ENCODE assay signal across 7 mouse cellular contexts in genomic region chr11:65820280-65820679, GRCm38 (mm10). TPM values are rescaled to one million over a fixed set of nuclear protein-coding genes. Genes with fewer than 3 reads are reported as not detected.
DNase-seq lines count a peak whose midpoint lies in the region; ATAC-seq and TF ChIP-seq lines count a peak whose summit lies in the region.

No protein-coding gene starts in this region.

- ATAC-seq in intestine, embryonic 16.5 days = peak; percentile 58
- ATAC-seq in midbrain, embryonic 16.5 days = peak; percentile 54; the same call in 1 of the 2 replicates

- no peak overlapping the region for H3K27ac ChIP-seq in cortical plate, adult 2 months (ENCODE audit: insufficient read depth, low read length)
- H3K27ac ChIP-seq in intestine, embryonic 16.5 days (ENCODE audit: low read length) = no peak overlapping the region
- H3K27ac ChIP-seq in midbrain, embryonic 16.5 days (ENCODE audit: low read length) = no peak overlapping the region

- H3K9me3 ChIP-seq in intestine, embryonic 16.5 days (ENCODE audit: control insufficient read depth, low read length) = no peaks in the 10 kb centered on the region
- H3K9me3 ChIP-seq in midbrain, embryonic 16.5 days (replicated peaks; ENCODE audit: control insufficient read depth, low read length, poor library complexity, severe bottlenecking) = no peaks in the 10 kb centered on the region

- peak; percentile 50 for TF ChIP-seq CTCF in cortical plate, adult 2 months (IDR thresholded peaks at IDR 0.05; ENCODE audit: extremely low read depth, insufficient read depth, low read length)

- DNase-seq in left cerebral cortex, postnatal 4 days = peak; percentile 18
- no peak for DNase-seq in left cerebral cortex, adult 11 months (ENCODE audit: low spot score)
- no peak for DNase-seq in spleen, postnatal 36 days (ENCODE audit: low spot score in 2 of 2)
- DNase-seq in adrenal gland, postnatal 4 days (ENCODE audit: low spot score in 2 of 2) = no peak

- H3K4me2 ChIP-seq in intestine, embryonic 16.5 days (ENCODE audit: low read depth, low read length) = no peak overlapping the region
- H3K4me2 ChIP-seq in midbrain, embryonic 16.5 days (ENCODE audit: low read length) = no peak overlapping the region

- intact Hi-C loops in left cerebral cortex, postnatal 4 days (cut with DNase I) = loop anchor here (2.0 to 5.0 kb wide), 2 partner anchors 707 to 1201 kb away; partner anchors contain the start of gene Shisa6

- TF ChIP-seq POLR2A in cortical plate, adult 2 months (IDR thresholded peaks at IDR 0.05; ENCODE audit: extremely low read depth, insufficient read depth, low read length) = no peak

- no peaks in the 10 kb centered on the region for H3K27me3 ChIP-seq in intestine, embryonic 16.5 days (replicated peaks; ENCODE audit: control insufficient read depth, insufficient read depth, low read length)
- H3K27me3 ChIP-seq in midbrain, embryonic 16.5 days (ENCODE audit: control insufficient read depth, insufficient read depth, low read depth, low read length) = no peaks in the 10 kb centered on the region

- H3K36me3 ChIP-seq in intestine, embryonic 16.5 days (ENCODE audit: control insufficient read depth, insufficient read depth, low read length) = peaks cover 11% of the 10 kb centered on the region; the same call in 1 of the 2 replicates
- H3K36me3 ChIP-seq in midbrain, embryonic 16.5 days (ENCODE audit: control insufficient read depth, insufficient read depth, low read length) = peaks cover 2% of the 10 kb centered on the region

- H3K9ac ChIP-seq in intestine, embryonic 16.5 days (ENCODE audit: low read depth, low read length) = no peak overlapping the region
- no peak overlapping the region for H3K9ac ChIP-seq in midbrain, embryonic 16.5 days (ENCODE audit: low read depth, low read length)

- 73% methylated on average over 5 of the region's 5 CpGs for WGBS in intestine, embryonic 16.5 days
- 65% methylated on average over 5 of the region's 5 CpGs for WGBS in midbrain, embryonic 16.5 days

- H3K4me1 ChIP-seq in cortical plate, adult 2 months (ENCODE audit: control insufficient read depth, insufficient read depth, low read length) = no peaks in the 10 kb centered on the region
- no peaks in the 10 kb centered on the region for H3K4me1 ChIP-seq in intestine, embryonic 16.5 days (ENCODE audit: control insufficient read depth, insufficient read depth, low read length)
- H3K4me1 ChIP-seq in midbrain, embryonic 16.5 days (ENCODE audit: control insufficient read depth, insufficient read depth, low read length) = no peaks in the 10 kb centered on the region

- H3K4me3 ChIP-seq in cortical plate, adult 2 months (ENCODE audit: insufficient read depth, low read length) = no peak overlapping the region
- no peak overlapping the region for H3K4me3 ChIP-seq in intestine, embryonic 16.5 days (ENCODE audit: low read length)
- H3K4me3 ChIP-seq in midbrain, embryonic 16.5 days (ENCODE audit: low read depth, low read length) = no peak overlapping the region

RNA-seq across cellular contexts. Expression of gene Zkscan6, which starts 13.3 kb away (rescaled TPM):
- total RNA-seq in left cerebral cortex, postnatal 4 days (2021) = 10 to 100 TPM; 12.3 to 12.9 TPM
- polyA plus RNA-seq in cortical plate, adult 2 months (2012; rRNA removed) = 12.4 and 12.5 TPM in 2 replicates
- 16.3 and 16.7 TPM in 2 replicates for polyA plus RNA-seq in intestine, embryonic 16.5 days (2015; fragmentation: Nextera tagmentation; extraction: Ambion mirVana)
- polyA plus RNA-seq in midbrain, embryonic 16.5 days (2015; fragmentation: Nextera tagmentation; extraction: Ambion mirVana) = 18.9 and 21.5 TPM in 2 replicates
- total RNA-seq in adrenal gland, postnatal 4 days (2021) = 10 to 100 TPM; 14.3 to 16.6 TPM

RNA-seq across cellular contexts. Expression of gene Map2k4, which starts 32.2 kb away (rescaled TPM):
- total RNA-seq in left cerebral cortex, postnatal 4 days (2021) = 100 to 1,000 TPM; 147 to 159 TPM
- 130 and 137 TPM in 2 replicates for polyA plus RNA-seq in cortical plate, adult 2 months (2012; rRNA removed)
- 50.6 and 50.9 TPM in 2 replicates for polyA plus RNA-seq in intestine, embryonic 16.5 days (2015; fragmentation: Nextera tagmentation; extraction: Ambion mirVana)
- 95.8 and 109 TPM in 2 replicates for polyA plus RNA-seq in midbrain, embryonic 16.5 days (2015; fragmentation: Nextera tagmentation; extraction: Ambion mirVana)
- total RNA-seq in adrenal gland, postnatal 4 days (2021) = 10 to 100 TPM; 55.4 to 59.2 TPM
